Mouse (Mus musculus): ENCODE measurements at regions not wholly inside any gene's neighbourhood (a gene's known extent, or its start where the extent isn't known, plus 50 kb on each side); places are given as distances from the start of the nearest gene placed in this dataset.

GRCm38 (mm10) chrX:58093245-58093644 lies 70.7 kb downstream of the Zic3 start:
- intact Hi-C loops (cut with DNase I), result no loop called here
- no peak for DNase-seq

- intact Hi-C loops (cut with DNase I), result no loop called here
- DNase-seq, result no peak
Observed at GRCm38 (mm10) chrX:58117761-58118426, 95.4 kb downstream of the Zic3 start.

- peak; percentile 6 for DNase-seq
- intact Hi-C loops (cut with DNase I), result no loop called here
Observed at GRCm38 (mm10) chrX:58155371-58156124, 133.0 kb downstream of the Zic3 start.

- intact Hi-C loops (cut with DNase I), result no loop called here
- no peak for DNase-seq
Observed at GRCm38 (mm10) chrX:58157361-58157760, 134.9 kb downstream of the Zic3 start.

- no peak for DNase-seq
- intact Hi-C loops (cut with DNase I), result no loop called here
Observed at GRCm38 (mm10) chrX:58166184-58166904, 143.8 kb downstream of the Zic3 start.

- intact Hi-C loops (cut with DNase I), result no loop called here
- no peak for DNase-seq
Observed at GRCm38 (mm10) chrX:58174326-58174725, 151.8 kb downstream of the Zic3 start.
